Mouse (Mus musculus) lung, adult 2 months (tissue): ENCODE measurements around the gene Cpne6. TPM values are rescaled to one million over a fixed set of nuclear protein-coding genes. Genes with fewer than 3 reads are reported as not detected.

Experiments used
- DNase-seq: peaks from one replicate; pipeline ENCODE4 v3.0.0; 2022
- H3K4me1 ChIP-seq: fragments of 200-500 bp; 2 replicates; pipeline ENCODE4 v1.6.1; 2011; ENCODE audit warnings: low read length; ENCODE audit not compliant: control insufficient read depth, insufficient read depth
- H3K4me3 ChIP-seq: fragments of 200-500 bp; replicated peaks from 2 replicates; pipeline ENCODE3; 2011; ENCODE audit warnings: low read depth, mild to moderate bottlenecking, control low read depth, low read length; ENCODE audit errors: extremely low read depth
- CTCF ChIP-seq: fragments of 200-500 bp; IDR thresholded peaks from 2 replicates; pipeline ENCODE4 v1.5.1; 2011; ENCODE audit warnings: mild to moderate bottlenecking, low read length, control low read depth; ENCODE audit not compliant: insufficient read depth
- POLR2A ChIP-seq: fragments of 200-500 bp; IDR thresholded peaks from 2 replicates; pipeline ENCODE4 v1.6.1; 2011; ENCODE audit warnings: low read depth, mild to moderate bottlenecking, control low read depth, low read length, borderline replicate concordance; ENCODE audit errors: extremely low read depth
- WGBS: fragments of 180-500 bp; shearing (Covaris S2); methylation state at CpG from one replicate; pipeline ENCODE4 v1.1.7; 2018; 5-methylcytosine and 5-hydroxymethylcytosine counted together
- polyA plus RNA-seq: library from polyadenylated mRNA; depleted of rRNA; stranded (reverse); fragments of >200 nt; gene quantifications from 2 replicates; pipeline ENCODE4 v1.2.3, GENCODE M21; 2012; rRNA removed

The Cpne6 gene
- 0.05 and 0.07 TPM in 2 replicates for polyA plus RNA-seq

DNA sequence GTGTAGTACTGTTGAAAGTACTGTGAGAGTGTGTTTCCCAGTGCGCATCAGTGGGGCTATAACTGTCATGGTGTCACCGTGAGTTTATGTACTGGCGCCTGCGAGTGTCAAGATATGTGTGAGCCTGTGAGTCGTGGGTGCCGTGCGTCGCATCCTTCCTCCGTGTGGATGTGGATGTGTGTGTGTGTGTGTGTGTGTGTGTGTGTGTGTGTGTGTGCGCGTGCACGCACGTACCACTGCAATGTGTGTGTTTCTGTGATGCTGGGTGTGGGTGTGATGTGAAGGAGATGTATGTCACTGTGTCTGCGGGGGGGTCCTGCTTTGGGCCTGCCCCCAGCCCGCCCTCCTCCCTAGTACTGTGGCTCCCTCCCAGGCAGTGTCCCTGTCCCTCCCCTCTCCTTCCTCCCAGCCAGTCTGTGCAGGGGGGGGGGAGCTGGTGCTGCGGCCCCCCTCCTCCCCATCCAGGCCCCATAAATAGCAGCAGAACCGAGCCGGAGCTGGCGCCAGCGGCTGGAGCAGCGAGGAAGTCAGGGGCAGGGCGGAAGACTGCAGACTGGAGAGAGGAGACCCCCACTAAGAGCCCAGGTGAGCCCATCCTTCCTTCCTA lies at the start of gene Cpne6:
Gene Cpne6 (plus strand): TSS at position 321 of the 607 bp plus-strand sequence.
- 63% methylated on average over 21 of the region's 22 CpGs for WGBS
- Histone ChIP-seq H3K4me3 (no peak within 1 kb of the TSS), H3K4me1 (no peaks in the 10 kb centered on the region)
- DNase-seq = no peak
- no peak for TF ChIP-seq POLR2A

DNA sequence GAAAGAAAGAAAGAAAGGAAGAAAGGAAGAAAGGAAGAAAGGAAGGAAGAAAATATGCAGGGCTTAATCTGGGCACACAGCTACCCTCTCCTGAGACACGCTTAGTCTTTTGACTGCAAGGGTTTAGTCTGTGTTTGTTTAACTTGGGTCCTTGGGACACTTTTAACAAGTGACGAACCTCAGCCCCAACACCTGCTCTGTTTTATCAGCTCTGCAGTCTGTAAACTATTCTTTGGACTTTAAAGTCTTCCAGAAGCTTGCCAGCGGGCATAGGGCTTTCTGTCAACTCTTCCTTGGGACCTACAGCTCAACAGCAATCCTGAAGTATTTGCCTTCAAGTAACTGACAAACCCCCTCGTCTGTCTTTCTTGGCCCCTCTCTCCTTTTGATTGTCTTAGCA lies 48.5 kb upstream of the Cpne6 start:
- 28% methylated on average over 4 of the region's 4 CpGs for WGBS
- no peak for DNase-seq
- Histone ChIP-seq H3K4me3 (no peak overlapping the region), H3K4me1 (no peaks in the 10 kb centered on the region)
- no peak for TF ChIP-seq POLR2A
- TF ChIP-seq CTCF = no peak

- DNase-seq = no peak
- TF ChIP-seq POLR2A (no peak), CTCF (no peak)
- 62% methylated on average over 4 of the region's 4 CpGs for WGBS
- Histone ChIP-seq H3K4me1 (no peaks in the 10 kb centered on the region), H3K4me3 (no peak overlapping the region)
Observed at GRCm38 (mm10) chr14:55466481-55466880, 43.8 kb upstream of the Cpne6 start.

DNA sequence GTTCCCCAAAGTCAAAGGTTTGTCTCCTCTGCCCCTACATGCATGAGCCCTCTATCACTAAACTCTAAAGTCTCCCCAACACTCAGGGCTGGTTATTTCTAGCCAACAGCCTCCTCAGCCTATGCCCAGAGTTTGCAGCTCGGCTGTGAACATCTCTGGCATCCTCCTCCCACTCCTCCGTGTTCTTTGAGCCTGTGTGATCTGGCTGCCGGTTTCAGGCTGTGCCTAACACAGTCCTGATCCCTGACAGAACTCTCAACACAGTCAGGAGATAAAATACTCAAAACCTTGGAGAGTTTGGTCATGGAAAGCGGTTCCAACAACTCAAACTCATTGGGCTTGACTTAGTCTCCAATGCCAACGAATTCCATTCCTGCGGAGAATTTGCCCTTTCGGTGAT lies 43.1 kb upstream of the Cpne6 start:
- TF ChIP-seq CTCF (no peak), POLR2A (no peak)
- WGBS = 70% methylated on average over 7 of the region's 7 CpGs
- no peak for DNase-seq

DNA sequence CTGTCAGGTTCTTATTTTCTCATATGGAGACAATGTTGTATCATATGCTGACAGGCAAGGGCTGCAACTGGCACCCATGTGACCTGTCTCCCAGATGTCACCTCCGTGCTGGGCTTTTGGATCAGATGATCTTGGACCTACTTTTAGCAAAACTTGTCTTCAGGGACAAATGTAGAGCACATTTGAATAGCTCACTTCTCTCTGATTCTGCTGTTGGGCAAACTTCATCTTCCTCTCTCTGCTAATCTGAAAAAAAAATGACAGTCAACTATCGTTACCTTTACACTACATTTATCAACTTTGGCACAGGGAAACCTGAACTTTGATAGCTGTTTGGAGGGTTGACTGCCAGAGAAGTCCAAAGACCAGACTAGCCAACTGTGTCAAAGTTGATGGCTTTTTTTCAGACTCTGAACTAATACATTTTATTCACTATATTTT lies 41.9 kb upstream of the Cpne6 start:
- TF ChIP-seq POLR2A (no peak), CTCF (no peak)
- Histone ChIP-seq H3K4me1 (no peaks in the 10 kb centered on the region), H3K4me3 (no peak overlapping the region)
- DNase-seq = no peak
- WGBS = 68% methylated on average over 2 of the region's 2 CpGs

More for the DNA sequence above, 43.1 kb upstream of the Cpne6 start:
- Histone ChIP-seq H3K4me3 (no peak overlapping the region), H3K4me1 (no peaks in the 10 kb centered on the region)

DNA sequence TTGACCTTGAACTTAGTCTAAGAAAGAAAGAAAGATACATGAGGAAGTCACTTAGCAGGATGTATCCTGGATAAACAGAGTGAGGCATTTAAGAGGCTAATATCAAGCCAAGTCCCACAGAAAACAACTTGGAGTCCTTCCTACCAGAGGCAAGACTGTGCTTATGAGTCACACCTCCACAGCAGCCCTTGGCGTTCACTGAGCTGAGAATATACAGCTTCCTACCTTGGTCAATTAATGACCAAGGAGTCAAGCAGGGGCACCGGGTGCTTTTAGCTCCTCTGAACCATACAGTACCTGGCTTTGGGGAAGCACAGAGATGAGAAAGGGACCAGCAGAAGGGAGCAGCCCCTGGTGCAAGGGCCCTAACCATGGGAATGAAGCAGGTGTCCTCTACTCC lies 41.2 kb upstream of the Cpne6 start:
- TF ChIP-seq POLR2A (no peak), CTCF (no peak)
- no peaks in the 10 kb centered on the region for H3K4me1 ChIP-seq
- DNase-seq = no peak
- 37% methylated on average over 2 of the region's 2 CpGs for WGBS
- H3K4me3 ChIP-seq = no peak overlapping the region

- Histone ChIP-seq H3K4me3 (no peak overlapping the region), H3K4me1 (no peaks in the 10 kb centered on the region)
- no peak for DNase-seq
- no peak for TF ChIP-seq POLR2A
- TF ChIP-seq CTCF = no peak
- WGBS = 78% methylated on average over 6 of the region's 6 CpGs
Observed at GRCm38 (mm10) chr14:55469821-55470220, 40.4 kb upstream of the Cpne6 start.

DNA sequence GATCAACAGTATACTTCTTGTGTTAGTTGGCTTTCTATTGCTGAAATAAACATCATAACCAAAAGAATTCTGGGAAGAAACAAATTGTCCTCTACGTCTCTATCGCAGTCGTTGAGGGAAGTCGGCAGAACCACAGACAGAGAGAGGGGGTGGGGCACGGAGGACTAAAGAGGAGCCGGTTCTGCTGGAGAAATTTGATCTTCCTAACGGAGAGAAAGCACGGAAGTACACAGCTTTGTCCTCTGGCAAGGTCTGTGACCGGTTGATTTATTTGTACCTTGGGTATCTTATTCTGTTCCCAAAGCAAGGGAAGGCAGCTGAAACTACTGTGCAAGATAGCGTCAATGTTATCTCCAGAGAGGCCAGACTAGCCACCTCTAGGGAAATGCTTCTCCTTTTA lies 39.4 kb upstream of the Cpne6 start:
- H3K4me1 ChIP-seq = no peaks in the 10 kb centered on the region
- WGBS = 3% methylated on average over 10 of the region's 10 CpGs
- no peak for TF ChIP-seq POLR2A
- no peak for TF ChIP-seq CTCF
- DNase-seq = no peak
- H3K4me3 ChIP-seq = no peak overlapping the region

GRCm38 (mm10) chr14:55475654-55476053 lies 34.6 kb upstream of the Cpne6 start:
- WGBS = 49% methylated on average over 2 of the region's 2 CpGs
- Histone ChIP-seq H3K4me3 (no peak overlapping the region), H3K4me1 (no peaks in the 10 kb centered on the region)
- TF ChIP-seq POLR2A (no peak), CTCF (no peak)
- no peak for DNase-seq

GRCm38 (mm10) chr14:55477421-55477820 lies 32.8 kb upstream of the Cpne6 start:
- DNase-seq = no peak
- TF ChIP-seq POLR2A (no peak), CTCF (no peak)
- Histone ChIP-seq H3K4me3 (no peak overlapping the region), H3K4me1 (no peaks in the 10 kb centered on the region)
- 100% methylated on average over 1 of the region's 1 CpGs for WGBS
